Mouse (Mus musculus): ENCODE data around the gene Rbm20. TPM values are rescaled to one million over a fixed set of nuclear protein-coding genes. Genes with fewer than 3 reads are reported as not detected.

Gene Rbm20
- polyA plus RNA-seq, 1 experiment: not detected

DNA sequence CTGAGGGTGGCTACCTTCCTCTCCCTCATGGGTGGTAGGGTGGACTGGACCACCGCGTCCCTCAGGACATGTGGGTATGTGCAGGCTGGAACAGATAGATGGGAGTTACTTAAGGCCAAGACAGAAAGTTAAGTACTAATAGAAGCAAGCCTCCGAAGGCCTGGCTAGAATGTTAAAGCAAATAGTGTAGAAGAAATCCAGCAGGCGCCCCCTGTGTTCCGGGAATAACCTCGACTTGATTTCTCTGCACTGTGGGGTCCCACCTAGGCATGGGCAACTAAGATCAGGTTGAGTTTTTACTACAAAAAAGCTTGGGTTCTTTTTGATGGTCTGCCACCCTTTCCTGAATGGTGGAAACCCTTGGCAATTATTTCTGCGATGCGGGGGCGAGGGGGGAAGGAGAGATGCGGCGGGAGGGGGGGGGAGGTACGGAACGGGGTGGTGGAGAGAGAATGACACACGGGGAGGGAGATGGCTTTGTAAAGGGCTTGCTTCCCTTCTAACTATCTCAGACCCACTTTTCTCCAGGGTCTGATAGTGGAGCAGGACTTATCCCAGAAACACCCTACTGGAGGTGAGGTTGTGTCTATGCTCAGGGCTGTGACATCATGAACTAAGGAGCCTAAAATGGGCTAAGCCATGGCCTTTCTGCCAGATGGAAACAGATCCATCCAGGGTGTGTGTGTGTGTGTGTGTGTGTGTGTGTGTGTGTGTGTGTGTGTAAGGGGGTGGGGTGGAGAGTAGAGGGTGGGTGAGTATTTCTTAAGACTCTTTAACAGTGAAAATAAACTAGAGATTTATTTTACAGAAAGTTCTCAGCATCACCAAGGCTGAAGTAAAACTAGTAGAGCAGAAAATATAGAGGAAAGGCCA is 175.0 kb downstream of the Rbm20 start:
- TF ChIP-seq CTCF (IDR thresholded peaks at IDR 0.05; ENCODE audit: low read depth, low read length) (no peak), POLR2A (IDR thresholded peaks at IDR 0.05; ENCODE audit: borderline replicate concordance, low read depth, low read length) (no peak)

DNA sequence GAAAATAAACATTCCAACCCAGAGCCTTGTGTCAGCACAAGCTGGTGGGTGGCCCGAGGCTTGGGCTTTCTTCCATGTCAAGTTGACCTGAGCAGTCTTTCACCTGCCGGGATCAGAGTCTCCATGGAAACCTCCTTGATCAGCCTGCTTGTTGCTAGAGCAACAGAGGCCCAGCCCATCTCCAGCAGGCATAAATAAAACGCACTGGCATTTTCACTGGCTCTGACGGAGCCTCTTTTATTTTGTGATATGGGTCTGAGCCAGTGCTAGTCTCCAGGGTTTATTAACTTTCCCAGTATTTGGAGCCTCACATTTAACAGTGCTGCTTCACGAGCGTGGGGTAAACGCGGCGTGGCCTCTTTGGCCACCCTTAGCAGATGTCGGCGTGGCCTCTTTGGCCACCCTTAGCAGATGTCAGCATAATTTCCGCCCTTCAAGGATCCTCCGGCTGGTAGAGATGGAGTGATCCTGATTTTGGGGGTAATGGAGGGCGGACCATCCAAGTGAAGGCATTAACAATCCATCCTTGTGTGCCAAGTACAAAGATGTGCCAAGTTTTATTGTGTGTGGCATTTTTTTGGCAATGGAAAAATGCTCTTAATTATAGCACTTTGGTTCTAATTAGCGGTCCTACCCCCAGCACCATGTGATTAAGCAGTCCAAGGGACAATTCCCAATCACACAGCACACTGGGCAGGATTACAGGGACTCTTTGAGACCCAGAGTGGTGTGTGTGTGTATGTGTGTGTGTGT is 175.8 kb downstream of the Rbm20 start:
- no peak for TF ChIP-seq CTCF (IDR thresholded peaks at IDR 0.05; ENCODE audit: low read depth, low read length)
- TF ChIP-seq POLR2A (IDR thresholded peaks at IDR 0.05; ENCODE audit: borderline replicate concordance, low read depth, low read length): no peak
- no peak overlapping the region for H3K27ac ChIP-seq (ENCODE audit: insufficient read depth, low read depth, low read length)
- peaks cover 3% of the 10 kb centered on the region for H3K4me1 ChIP-seq (ENCODE audit: control insufficient read depth, insufficient read depth, low read length)
- no peak overlapping the region for H3K4me3 ChIP-seq (ENCODE audit: insufficient read depth, low read length)

More for the DNA sequence above, 175.0 kb downstream of the Rbm20 start:
- Histone ChIP-seq H3K27ac (ENCODE audit: insufficient read depth, low read depth, low read length) (no peak overlapping the region), H3K4me1 (ENCODE audit: control insufficient read depth, insufficient read depth, low read length) (peaks cover 3% of the 10 kb centered on the region), H3K4me3 (ENCODE audit: insufficient read depth, low read length) (no peak overlapping the region)

DNA sequence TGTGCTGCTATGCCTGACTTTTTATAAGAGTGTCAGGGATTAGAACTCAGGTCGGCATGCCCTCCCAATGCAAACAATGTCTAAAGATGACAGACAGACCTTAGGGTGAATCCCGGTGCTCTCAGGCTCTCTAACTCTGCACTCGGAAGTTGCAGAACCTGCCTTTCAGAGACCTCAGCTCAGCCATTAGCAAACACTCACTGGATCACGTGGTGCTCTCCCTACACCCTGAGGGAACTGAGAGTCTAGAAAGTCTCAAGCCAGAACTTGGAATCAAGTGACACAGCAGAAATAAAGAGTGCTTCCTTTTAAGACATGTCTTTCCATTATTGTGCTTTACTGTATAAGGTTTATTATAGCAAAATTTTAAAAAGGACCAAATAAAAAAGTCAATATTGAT is 177.9 kb downstream of the Rbm20 start:
- Histone ChIP-seq H3K4me1 (ENCODE audit: control insufficient read depth, insufficient read depth, low read length) (peaks cover 3% of the 10 kb centered on the region), H3K27ac (ENCODE audit: insufficient read depth, low read depth, low read length) (no peak overlapping the region), H3K4me3 (ENCODE audit: insufficient read depth, low read length) (no peak overlapping the region)
- TF ChIP-seq POLR2A (IDR thresholded peaks at IDR 0.05; ENCODE audit: borderline replicate concordance, low read depth, low read length): no peak
- no peak for TF ChIP-seq CTCF (IDR thresholded peaks at IDR 0.05; ENCODE audit: low read depth, low read length)

DNA sequence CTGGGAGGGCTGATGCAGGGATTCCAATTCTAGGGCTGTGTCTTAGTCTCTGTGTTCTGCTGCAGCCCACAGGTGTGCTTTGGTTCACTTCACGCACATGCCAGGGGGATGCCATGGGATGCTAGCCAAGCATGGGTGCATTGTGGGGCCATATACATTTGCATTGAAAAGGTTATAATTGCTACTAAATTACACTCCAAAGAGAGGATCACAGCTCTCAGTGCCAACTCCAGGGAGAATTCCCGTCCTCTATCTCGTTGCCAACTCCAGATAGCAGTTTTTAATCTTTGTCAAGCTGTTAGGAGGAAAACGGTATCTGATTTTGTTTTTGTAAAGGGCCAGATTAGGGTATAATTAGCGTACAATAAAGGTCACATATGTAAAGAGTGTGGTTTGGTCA is 178.7 kb downstream of the Rbm20 start:
- Histone ChIP-seq H3K4me3 (ENCODE audit: insufficient read depth, low read length) (no peak overlapping the region), H3K4me1 (ENCODE audit: control insufficient read depth, insufficient read depth, low read length) (peaks cover 3% of the 10 kb centered on the region), H3K27ac (ENCODE audit: insufficient read depth, low read depth, low read length) (no peak overlapping the region)
- TF ChIP-seq POLR2A (IDR thresholded peaks at IDR 0.05; ENCODE audit: borderline replicate concordance, low read depth, low read length): no peak
- no peak for TF ChIP-seq CTCF (IDR thresholded peaks at IDR 0.05; ENCODE audit: low read depth, low read length)

DNA sequence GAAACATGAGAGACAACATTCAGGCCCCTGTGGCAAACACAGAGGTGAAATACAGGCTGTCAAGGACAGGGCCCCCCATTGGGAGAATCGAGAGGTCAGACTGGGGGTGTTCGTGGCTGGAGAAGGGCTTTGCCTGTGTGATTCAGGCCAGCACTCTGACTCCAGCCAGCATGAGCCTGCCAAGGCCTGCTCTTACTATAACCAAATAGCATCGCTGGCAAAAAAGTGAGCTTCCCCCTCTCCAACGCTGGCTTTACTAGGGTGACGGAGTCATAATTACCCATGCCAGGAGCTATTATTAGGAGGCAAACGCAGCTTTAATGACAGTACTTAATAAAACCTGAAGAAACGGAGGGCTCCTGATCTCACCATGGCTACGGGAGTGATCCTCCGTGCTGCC is 179.7 kb downstream of the Rbm20 start:
- no peak for TF ChIP-seq CTCF (IDR thresholded peaks at IDR 0.05; ENCODE audit: low read depth, low read length)
- TF ChIP-seq POLR2A (IDR thresholded peaks at IDR 0.05; ENCODE audit: borderline replicate concordance, low read depth, low read length): no peak
- Histone ChIP-seq H3K4me1 (ENCODE audit: control insufficient read depth, insufficient read depth, low read length) (peaks cover 3% of the 10 kb centered on the region), H3K4me3 (ENCODE audit: insufficient read depth, low read length) (no peak overlapping the region), H3K27ac (ENCODE audit: insufficient read depth, low read depth, low read length) (no peak overlapping the region)

DNA sequence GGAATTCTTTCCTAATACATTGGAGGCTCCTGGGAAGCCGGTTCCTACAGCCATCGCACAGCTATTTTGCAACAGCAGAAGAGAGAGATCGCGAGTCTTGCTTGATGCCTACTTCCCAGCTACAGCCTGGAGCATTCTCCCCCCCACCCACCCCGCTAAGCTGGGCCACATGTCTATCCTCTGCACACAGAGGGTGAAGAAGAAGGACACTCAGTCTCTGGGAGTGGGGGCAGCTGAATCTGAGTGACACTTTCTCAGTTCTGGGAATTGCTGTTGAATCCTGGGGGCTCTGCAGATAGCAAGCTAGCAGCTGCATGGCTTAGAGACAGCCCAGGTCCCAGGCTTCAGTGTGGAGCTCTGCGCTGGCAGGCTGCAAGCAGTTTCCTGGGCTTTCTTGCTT is 180.9 kb downstream of the Rbm20 start:
- TF ChIP-seq CTCF (IDR thresholded peaks at IDR 0.05; ENCODE audit: low read depth, low read length): no peak
- no peak for TF ChIP-seq POLR2A (IDR thresholded peaks at IDR 0.05; ENCODE audit: borderline replicate concordance, low read depth, low read length)
- H3K4me3 ChIP-seq (ENCODE audit: insufficient read depth, low read length): no peak overlapping the region
- no peak overlapping the region for H3K27ac ChIP-seq (ENCODE audit: insufficient read depth, low read depth, low read length)
- H3K4me1 ChIP-seq (ENCODE audit: control insufficient read depth, insufficient read depth, low read length): peaks cover 3% of the 10 kb centered on the region

DNA sequence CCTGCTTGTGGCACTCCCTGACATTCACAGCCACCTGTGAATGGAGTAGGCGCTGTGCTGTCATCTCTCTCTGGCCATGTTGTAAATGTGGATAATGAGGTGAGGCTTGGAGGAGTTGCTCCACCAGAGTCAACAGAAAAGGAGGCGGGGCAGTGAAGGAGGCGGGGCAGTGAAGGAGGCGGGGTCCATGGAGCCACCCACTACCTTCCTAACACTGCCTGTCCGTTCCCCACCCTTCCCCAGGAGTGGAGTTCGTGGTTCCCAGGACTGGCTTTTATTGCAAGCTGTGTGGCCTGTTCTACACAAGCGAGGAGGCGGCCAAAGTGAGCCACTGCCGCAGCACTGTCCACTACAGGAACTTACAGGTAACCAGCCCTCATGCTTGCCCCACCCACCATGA is 182.0 kb downstream of the Rbm20 start:
- no peak overlapping the region for H3K4me3 ChIP-seq (ENCODE audit: insufficient read depth, low read length)
- H3K27ac ChIP-seq (ENCODE audit: insufficient read depth, low read depth, low read length): no peak overlapping the region
- TF ChIP-seq POLR2A (IDR thresholded peaks at IDR 0.05; ENCODE audit: borderline replicate concordance, low read depth, low read length) (no peak), CTCF (IDR thresholded peaks at IDR 0.05; ENCODE audit: low read depth, low read length) (no peak)

DNA sequence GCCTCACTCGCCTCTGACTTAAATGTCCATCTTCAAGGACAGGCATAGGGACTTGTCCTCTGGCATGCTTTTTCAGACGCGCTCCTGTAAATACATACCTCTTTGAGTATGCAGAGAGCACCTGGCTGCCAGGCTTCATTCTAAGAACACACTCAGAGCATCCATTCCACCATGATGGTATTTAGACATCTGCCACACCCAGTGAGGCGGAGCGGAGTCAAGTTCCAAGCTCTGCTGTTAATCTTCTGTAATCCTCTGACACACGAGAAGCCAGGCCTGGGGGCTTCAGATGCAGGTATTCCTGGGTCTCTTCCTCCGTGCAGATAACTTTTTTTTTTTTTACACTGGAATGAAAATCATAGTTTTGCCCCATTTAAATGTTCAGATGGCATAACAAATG is 182.5 kb downstream of the Rbm20 start:
- no peak overlapping the region for H3K27ac ChIP-seq (ENCODE audit: insufficient read depth, low read depth, low read length)
- H3K4me1 ChIP-seq (ENCODE audit: control insufficient read depth, insufficient read depth, low read length): peaks cover 3% of the 10 kb centered on the region
- TF ChIP-seq CTCF (IDR thresholded peaks at IDR 0.05; ENCODE audit: low read depth, low read length): no peak
- TF ChIP-seq POLR2A (IDR thresholded peaks at IDR 0.05; ENCODE audit: borderline replicate concordance, low read depth, low read length): no peak
- no peak overlapping the region for H3K4me3 ChIP-seq (ENCODE audit: insufficient read depth, low read length)

More for the DNA sequence above, 182.0 kb downstream of the Rbm20 start:
- H3K4me1 ChIP-seq (ENCODE audit: control insufficient read depth, insufficient read depth, low read length): peaks cover 3% of the 10 kb centered on the region

DNA sequence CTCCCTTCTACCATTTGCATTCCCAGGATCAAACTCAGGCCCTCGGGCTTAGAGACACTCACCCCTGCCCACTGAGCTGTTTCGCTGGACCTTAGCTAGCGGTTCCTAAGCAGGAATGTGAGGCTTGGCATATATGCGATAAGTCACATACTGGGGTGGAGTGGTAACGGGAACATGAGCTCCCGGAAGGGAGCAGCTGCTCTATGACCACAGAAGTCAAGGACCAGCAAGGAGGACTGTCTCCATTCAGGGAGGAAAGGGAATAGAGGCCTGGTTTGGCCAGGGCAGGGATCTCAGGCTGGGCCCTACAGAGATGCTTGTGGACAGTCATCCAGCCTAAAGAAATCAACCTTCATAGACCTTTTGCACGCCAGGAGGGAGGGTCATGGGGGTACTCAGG is 184.2 kb downstream of the Rbm20 start:
- no peak overlapping the region for H3K27ac ChIP-seq (ENCODE audit: insufficient read depth, low read depth, low read length)
- TF ChIP-seq CTCF (IDR thresholded peaks at IDR 0.05; ENCODE audit: low read depth, low read length) (no peak), POLR2A (IDR thresholded peaks at IDR 0.05; ENCODE audit: borderline replicate concordance, low read depth, low read length) (no peak)
- no peak overlapping the region for H3K4me3 ChIP-seq (ENCODE audit: insufficient read depth, low read length)
- no peaks in the 10 kb centered on the region for H3K4me1 ChIP-seq (ENCODE audit: control insufficient read depth, insufficient read depth, low read length)

All from bone marrow macrophage, adult 2 months (primary cell).